Mouse (Mus musculus) C2C12 (cell line): ENCODE measurements around the gene Arhgef18. TPM values are rescaled to one million over a fixed set of nuclear protein-coding genes. Genes with fewer than 3 reads are reported as not detected.

Experiments
- H3K27me3 ChIP-seq: one replicate; pipeline ENCODE4 v1.6.1; 2011; ENCODE audit not compliant: control insufficient read depth, insufficient read depth, insufficient read length
- H3K36me3 ChIP-seq: one replicate; pipeline ENCODE4 v1.6.1; 2011; ENCODE audit not compliant: control insufficient read depth, insufficient read depth
- H3K4me3 ChIP-seq: one replicate; pipeline ENCODE4 v1.5.1; 2011; ENCODE audit warnings: mild to moderate bottlenecking, control low read depth; ENCODE audit not compliant: poor library complexity, insufficient read depth, severe bottlenecking
- H3K79me2 ChIP-seq: one replicate; pipeline ENCODE4 v1.6.1; 2011; ENCODE audit not compliant: control insufficient read depth, insufficient read depth
- H3K79me3 ChIP-seq: one replicate; pipeline ENCODE4 v1.6.1; 2011; ENCODE audit warnings: low read depth, control low read depth
- H3ac ChIP-seq: one replicate; pipeline ENCODE3; 2011; ENCODE audit warnings: low read depth; ENCODE audit not compliant: control insufficient read depth, insufficient read length
- CEBPB ChIP-seq: IDR thresholded peaks from one replicate; pipeline ENCODE4 v1.6.1; 2011; ENCODE audit warnings: low read depth, mild to moderate bottlenecking, control low read depth, moderate library complexity
- CTCF ChIP-seq: IDR thresholded peaks from one replicate; pipeline ENCODE4 v1.5.1; 2011; ENCODE audit not compliant: control insufficient read depth, insufficient read depth, insufficient read length
- FOSL1 ChIP-seq: IDR thresholded peaks from one replicate; pipeline ENCODE4 v1.8.0; 2011; ENCODE audit warnings: mild to moderate bottlenecking, low read length; ENCODE audit not compliant: poor library complexity, insufficient read depth, severe bottlenecking
- MAX ChIP-seq: IDR thresholded peaks from one replicate; pipeline ENCODE4 v1.6.1; 2011; ENCODE audit warnings: mild to moderate bottlenecking, control low read depth
- MYOD1 ChIP-seq: IDR thresholded peaks from one replicate; pipeline ENCODE4 v1.6.1; 2011; ENCODE audit warnings: low read depth; ENCODE audit not compliant: control insufficient read depth, insufficient read length
- MYOG ChIP-seq: IDR thresholded peaks from one replicate; pipeline ENCODE4 v1.6.1; 2011; ENCODE audit not compliant: control insufficient read depth, insufficient read length; ENCODE audit errors: extremely low read depth
- USF1 ChIP-seq: IDR thresholded peaks from one replicate; pipeline ENCODE4 v1.6.1; 2011; ENCODE audit warnings: low read depth, mild to moderate bottlenecking, control low read depth, moderate library complexity
- polyA plus RNA-seq: library from polyadenylated mRNA; unstranded; fragments of >200 nt; fragmentation: generic; extraction: Trizol; gene quantifications from one replicate; pipeline ENCODE4 v1.2.1, GENCODE M21; 2012; ENCODE audit warnings: missing spikeins

Gene Arhgef18
- polyA plus RNA-seq, 1 experiment: 18.4 TPM

GRCm38 (mm10) chr8:3358060-3358459 lies 34.7 kb upstream of the Arhgef18 start:
- H3K79me3 ChIP-seq: no peaks in the 10 kb centered on the region
- peaks cover 13% of the 10 kb centered on the region for H3K27me3 ChIP-seq
- H3K4me3 ChIP-seq: no peak overlapping the region
- H3K79me2 ChIP-seq: no peaks in the 10 kb centered on the region
- H3K36me3 ChIP-seq: no peaks in the 10 kb centered on the region
- TF ChIP-seq MYOG (no peak), CTCF (peak; percentile 81), CEBPB (no peak), FOSL1 (no peak)
- no peak overlapping the region for H3ac ChIP-seq

GRCm38 (mm10) chr8:3367086-3367485 lies 25.7 kb upstream of the Arhgef18 start:
- H3ac ChIP-seq: no peak overlapping the region
- H3K4me3 ChIP-seq: no peak overlapping the region
- H3K79me3 ChIP-seq: no peaks in the 10 kb centered on the region
- no peaks in the 10 kb centered on the region for H3K79me2 ChIP-seq
- peaks cover 14% of the 10 kb centered on the region for H3K27me3 ChIP-seq
- no peaks in the 10 kb centered on the region for H3K36me3 ChIP-seq
- no peak for TF ChIP-seq MYOD1
- TF ChIP-seq MYOG: no peak
- no peak for TF ChIP-seq MAX
- TF ChIP-seq CTCF: no peak
- TF ChIP-seq FOSL1: no peak
- no peak for TF ChIP-seq CEBPB
- no peak for TF ChIP-seq USF1

GRCm38 (mm10) chr8:3368091-3368490 lies 24.7 kb upstream of the Arhgef18 start:
- no peak overlapping the region for H3ac ChIP-seq
- no peaks in the 10 kb centered on the region for H3K79me3 ChIP-seq
- TF ChIP-seq MAX (no peak), MYOD1 (no peak), FOSL1 (no peak), CTCF (no peak), MYOG (no peak), CEBPB (no peak), USF1 (no peak)
- no peak overlapping the region for H3K4me3 ChIP-seq
- H3K79me2 ChIP-seq: no peaks in the 10 kb centered on the region
- peaks cover 14% of the 10 kb centered on the region for H3K27me3 ChIP-seq
- no peaks in the 10 kb centered on the region for H3K36me3 ChIP-seq

- Histone ChIP-seq H3K79me3 (no peaks in the 10 kb centered on the region), H3ac (no peak overlapping the region), H3K27me3 (no peaks in the 10 kb centered on the region), H3K36me3 (no peaks in the 10 kb centered on the region), H3K4me3 (no peak overlapping the region), H3K79me2 (no peaks in the 10 kb centered on the region)
- TF ChIP-seq CEBPB (no peak), FOSL1 (no peak)
These were observed 17.1 kb upstream of the Arhgef18 start for GRCm38 (mm10) chr8:3375748-3376147.

- no peak for TF ChIP-seq USF1
- TF ChIP-seq MYOG: no peak
- no peak for TF ChIP-seq CTCF
- no peak for TF ChIP-seq MAX
- no peak for TF ChIP-seq FOSL1
- TF ChIP-seq CEBPB: no peak
- no peak for TF ChIP-seq MYOD1
- H3K79me2 ChIP-seq: no peaks in the 10 kb centered on the region
These were observed 16.0 kb upstream of the Arhgef18 start for GRCm38 (mm10) chr8:3376641-3377274.

GRCm38 (mm10) chr8:3387286-3387685 lies 5.5 kb upstream of the Arhgef18 start:
- Histone ChIP-seq H3K79me2 (no peaks in the 10 kb centered on the region), H3K36me3 (no peaks in the 10 kb centered on the region), H3K27me3 (no peaks in the 10 kb centered on the region), H3ac (no peak overlapping the region), H3K79me3 (no peaks in the 10 kb centered on the region), H3K4me3 (no peak overlapping the region)
- TF ChIP-seq MAX: peak; percentile 26
- TF ChIP-seq USF1: peak; percentile 50
- TF ChIP-seq CEBPB: no peak
- no peak for TF ChIP-seq MYOG
- TF ChIP-seq CTCF: peak; percentile 72

More at GRCm38 (mm10) chr8:3376641-3377274, 16.0 kb upstream of the Arhgef18 start:
- Histone ChIP-seq H3K36me3 (no peaks in the 10 kb centered on the region), H3K27me3 (no peaks in the 10 kb centered on the region), H3K4me3 (no peak overlapping the region), H3ac (no peak overlapping the region), H3K79me3 (no peaks in the 10 kb centered on the region)
